Mouse (Mus musculus) urinary bladder, postnatal 25 days (tissue): ENCODE data around the gene Ube2t.

Experiments
- DNase-seq: peaks from one replicate; pipeline ENCODE4 v3.0.0; 2022; ENCODE audit warnings: low spot score

Ube2t gene

DNA sequence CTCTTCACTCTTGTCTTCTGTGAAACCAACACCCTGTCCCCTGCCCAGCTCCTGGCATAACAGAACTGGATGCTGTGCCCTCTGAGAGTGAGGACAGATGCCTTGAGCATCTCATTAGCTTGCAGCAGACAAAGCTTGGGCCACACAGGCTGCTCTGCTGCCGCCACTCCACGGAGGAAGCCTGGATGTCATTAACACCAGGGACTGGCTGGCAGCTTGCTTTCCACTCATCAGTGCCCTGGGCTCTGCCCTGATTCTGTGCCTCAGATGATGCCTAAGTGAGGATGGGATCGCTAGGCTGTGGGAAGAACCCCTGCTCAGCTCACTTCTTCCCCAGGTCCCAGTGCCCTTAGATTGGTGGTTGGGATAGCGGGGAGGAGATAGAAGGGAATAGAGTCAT, 33.1 kb downstream of the Ube2t start:
- no peak for DNase-seq

GRCm38 (mm10) chr1:134995954-134996353, 33.6 kb downstream of the Ube2t start:
- peak; percentile 14 for DNase-seq

GRCm38 (mm10) chr1:134996471-134996870, 34.1 kb downstream of the Ube2t start:
- DNase-seq, result no peak

GRCm38 (mm10) chr1:134997568-134997967, 35.2 kb downstream of the Ube2t start:
- no peak for DNase-seq

DNA sequence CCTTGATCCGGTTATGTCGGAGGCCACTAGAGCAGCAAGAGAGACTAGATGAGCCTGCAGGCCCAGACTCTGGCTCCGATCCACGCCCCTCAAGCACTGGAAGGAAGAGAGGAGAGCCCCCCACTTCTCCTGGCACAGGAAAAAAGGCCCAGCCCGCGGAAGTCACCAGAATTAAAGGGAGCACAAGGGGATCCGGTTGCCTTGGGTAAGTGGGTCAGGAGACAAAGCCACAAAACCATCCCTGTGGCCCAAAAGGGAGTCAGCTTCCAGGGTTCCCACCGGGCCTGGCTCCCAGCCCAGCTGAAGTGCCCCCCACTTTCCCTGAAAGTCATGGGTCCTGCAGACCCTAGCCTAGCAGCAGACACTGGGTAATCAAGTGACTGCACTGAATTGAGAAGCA, 35.9 kb downstream of the Ube2t start:
- DNase-seq, result no peak

GRCm38 (mm10) chr1:135000527-135000926, 38.2 kb downstream of the Ube2t start:
- DNase-seq, result no peak

DNA sequence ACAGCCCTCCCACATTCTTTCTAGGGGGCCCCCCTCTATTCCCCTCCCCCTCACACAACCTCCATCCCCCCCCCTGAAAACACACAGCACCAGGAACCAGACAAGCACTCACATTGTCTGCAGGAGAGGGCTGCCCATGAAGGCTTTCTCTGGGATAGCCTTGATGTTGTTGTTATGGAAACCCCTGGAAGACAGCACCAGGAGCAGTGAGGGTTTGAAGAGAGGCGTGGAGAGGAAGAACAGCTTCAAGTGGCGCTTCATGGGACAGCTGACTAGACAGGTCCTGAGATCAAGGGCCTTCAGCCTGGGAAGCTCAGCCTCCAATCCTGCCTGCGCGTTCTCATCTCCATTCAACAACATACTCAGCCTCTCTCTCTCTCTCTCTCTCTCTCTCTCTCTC, 41.0 kb downstream of the Ube2t start:
- DNase-seq, result no peak

- DNase-seq, result no peak
Measured at GRCm38 (mm10) chr1:135005696-135006095, 43.3 kb downstream of the Ube2t start.

DNA sequence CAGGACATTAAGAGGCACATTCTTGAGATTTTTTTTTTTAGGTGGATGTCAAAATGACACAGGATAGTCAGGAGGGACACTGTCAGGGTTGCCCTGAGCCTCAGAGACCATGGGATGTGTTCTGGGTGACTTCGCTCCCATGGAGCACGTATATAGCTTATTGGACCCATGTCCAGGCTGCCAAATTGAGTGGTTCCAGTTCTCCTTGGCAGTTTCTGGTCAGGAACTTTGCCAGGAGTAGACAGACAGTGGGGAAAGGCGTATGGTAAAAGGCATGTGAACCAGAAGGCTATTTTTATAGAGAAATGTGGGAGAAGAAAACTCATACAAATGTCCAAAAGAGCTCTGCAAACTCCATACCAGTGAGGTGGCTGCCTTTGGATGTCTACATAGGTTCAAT, 47.5 kb downstream of the Ube2t start:
- no peak for DNase-seq

DNA sequence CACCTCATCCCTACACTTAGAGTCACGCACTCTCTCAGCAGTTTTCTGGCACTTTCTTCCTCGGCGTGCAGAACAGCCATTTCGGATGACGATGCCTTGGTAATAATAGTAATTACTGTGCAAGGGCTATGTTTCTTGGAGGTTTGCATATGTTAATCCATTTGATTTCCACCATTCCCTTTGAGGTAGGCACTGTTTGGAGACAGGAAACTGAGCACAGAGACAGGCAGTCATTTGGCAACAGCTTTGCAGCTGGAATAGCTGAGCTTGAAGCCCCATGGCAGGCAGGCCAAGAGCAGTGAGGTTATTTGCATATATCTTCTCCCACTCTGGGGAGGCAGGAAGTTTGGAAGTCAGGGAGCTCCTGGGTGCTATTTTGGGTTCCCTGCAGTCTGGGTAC, 49.5 kb downstream of the Ube2t start:
- no peak for DNase-seq

- no peak for DNase-seq
Measured at GRCm38 (mm10) chr1:135012472-135012871, 50.1 kb downstream of the Ube2t start.

GRCm38 (mm10) chr1:135014921-135015445, 52.6 kb downstream of the Ube2t start:
- no peak for DNase-seq

GRCm38 (mm10) chr1:135016907-135017655, 54.7 kb downstream of the Ube2t start:
- no peak for DNase-seq

- no peak for DNase-seq
Measured at GRCm38 (mm10) chr1:135017656-135018015, 55.3 kb downstream of the Ube2t start.

GRCm38 (mm10) chr1:135019087-135019774, 56.9 kb downstream of the Ube2t start:
- no peak for DNase-seq

DNA sequence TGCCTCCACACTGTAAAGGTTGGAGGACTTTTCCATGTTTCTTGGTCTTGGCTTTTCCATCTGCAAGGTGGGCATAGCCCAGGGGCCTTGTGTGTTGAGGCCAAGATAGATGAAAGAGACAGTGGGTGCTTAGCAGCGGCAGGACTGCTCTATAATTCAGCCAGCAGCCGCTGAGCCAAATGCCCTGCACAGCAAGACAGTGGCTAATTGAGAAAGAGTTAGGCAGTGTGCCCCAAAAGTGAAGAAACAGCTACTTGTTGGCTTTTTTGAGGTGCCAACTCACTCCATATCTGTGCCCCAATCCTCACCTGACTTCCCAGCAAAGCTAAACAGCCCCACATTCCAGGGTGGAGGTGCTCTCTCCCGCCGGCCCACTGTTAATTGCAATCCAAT, 57.4 kb downstream of the Ube2t start:
- DNase-seq, result no peak

GRCm38 (mm10) chr1:135020281-135020940, 58.0 kb downstream of the Ube2t start:
- no peak for DNase-seq

GRCm38 (mm10) chr1:135020970-135021369, 58.6 kb downstream of the Ube2t start:
- DNase-seq, result no peak

DNA sequence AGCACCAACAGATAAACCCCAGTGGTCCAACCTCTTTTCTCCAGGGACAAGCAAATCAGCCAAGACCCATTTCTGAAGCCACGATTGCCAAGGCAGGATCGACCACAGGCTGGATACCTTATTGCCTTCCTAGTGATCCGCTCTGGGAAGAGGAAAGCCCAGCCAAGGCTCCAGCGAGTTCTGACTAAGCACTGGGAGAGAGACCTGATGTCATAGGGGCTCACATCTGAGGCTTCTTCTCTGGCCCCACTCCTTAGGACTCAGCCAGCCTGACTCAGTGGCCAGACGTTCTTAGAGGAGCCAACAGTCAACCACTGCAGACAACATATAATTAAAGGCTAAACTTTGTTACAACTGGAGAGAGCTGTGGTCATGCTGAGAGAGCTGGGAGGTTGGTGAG, 59.6 kb downstream of the Ube2t start:
- DNase-seq, result no peak

DNA sequence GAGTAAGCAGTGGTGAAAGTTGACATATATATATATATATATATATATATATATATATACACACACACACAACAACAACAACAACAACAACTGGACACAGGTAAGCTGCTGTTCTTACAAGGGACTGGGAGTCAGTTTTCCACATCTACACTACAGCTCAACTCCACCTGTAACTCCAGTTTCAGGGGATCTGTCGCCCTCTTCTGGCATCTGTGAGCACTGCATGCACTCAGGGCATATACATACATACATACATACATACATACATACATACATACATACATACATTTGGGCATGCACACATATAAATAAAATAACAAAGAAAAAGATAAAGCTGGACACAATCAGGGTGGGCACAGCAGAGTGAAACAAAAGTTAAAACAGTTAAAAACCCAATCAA, 61.2 kb downstream of the Ube2t start:
- DNase-seq, result no peak
